33 mouse cellular contexts compared by ENCODE assay signal in the genomic region with DNA sequence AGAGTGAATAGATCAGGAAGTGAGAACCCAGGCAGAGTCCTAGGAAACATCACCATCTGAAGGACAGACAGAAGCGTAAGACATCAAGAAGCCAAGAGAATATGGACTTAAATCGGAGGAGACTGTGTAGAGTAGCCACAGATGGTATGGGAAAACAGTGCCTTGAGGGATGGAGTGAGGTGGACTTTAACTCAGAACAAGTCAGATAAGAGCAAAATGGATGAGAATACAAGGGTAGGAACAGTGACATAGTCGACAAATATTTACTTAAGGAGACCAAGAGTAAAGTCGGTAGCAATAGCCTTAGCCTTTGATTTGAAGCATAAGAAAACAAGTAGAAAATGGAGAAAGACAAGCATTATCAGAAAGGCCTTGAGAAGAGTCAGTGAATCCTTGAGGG.
"Had no signal": no experiment of that assay in that cellular context is flagged by ENCODE, and none has a peak within 500 bp of the region (broad histone marks: within the 10 kb centered on the region; RNA-seq: fewer than 3 reads in every experiment).

No protein-coding gene starts in this region.

- H3K9me3 ChIP-seq: heart, embryonic 10.5 days; heart, embryonic 12.5 days; heart, embryonic 13.5 days; heart, embryonic 15.5 days; hindbrain, embryonic 10.5 days; hindbrain, embryonic 12.5 days; hindbrain, embryonic 13.5 days; hindbrain, embryonic 15.5 days; kidney, embryonic 15.5 days had no signal

- H3K36me3 ChIP-seq: heart, embryonic 10.5 days; heart, embryonic 12.5 days; heart, embryonic 13.5 days; heart, embryonic 15.5 days; hindbrain, embryonic 10.5 days; hindbrain, embryonic 12.5 days; hindbrain, embryonic 13.5 days; hindbrain, embryonic 15.5 days; kidney, embryonic 15.5 days had no signal

- H3K27ac ChIP-seq: heart, embryonic 10.5 days; heart, embryonic 13.5 days; heart, embryonic 15.5 days; hindbrain, embryonic 10.5 days; hindbrain, embryonic 12.5 days; hindbrain, embryonic 13.5 days; hindbrain, embryonic 14.5 days; hindbrain, embryonic 15.5 days; hindbrain, postnatal 0 days; kidney, embryonic 15.5 days; kidney, postnatal 0 days; layer of hippocampus, adult 2 months; left cerebral cortex, adult 2 months had no signal

- H3K9ac ChIP-seq: heart, embryonic 12.5 days; heart, embryonic 13.5 days; heart, embryonic 15.5 days; hindbrain, embryonic 12.5 days; hindbrain, embryonic 13.5 days; hindbrain, embryonic 14.5 days; hindbrain, embryonic 15.5 days; kidney, embryonic 15.5 days had no signal

- H3K4me1 ChIP-seq: heart, embryonic 10.5 days; heart, embryonic 12.5 days; heart, embryonic 13.5 days; heart, embryonic 15.5 days; hindbrain, embryonic 10.5 days; hindbrain, embryonic 12.5 days; hindbrain, embryonic 13.5 days; hindbrain, embryonic 15.5 days; kidney, embryonic 15.5 days had no signal

- ATAC-seq: hindbrain, embryonic 16.5 days; hindbrain, postnatal 0 days; inflammation-experienced regulatory T-cells, adult 6 months had no signal

- H3K4me3 ChIP-seq: heart, embryonic 10.5 days; heart, embryonic 12.5 days; heart, embryonic 13.5 days; heart, embryonic 15.5 days; hindbrain, embryonic 10.5 days; hindbrain, embryonic 12.5 days; hindbrain, embryonic 13.5 days; hindbrain, embryonic 15.5 days; kidney, embryonic 15.5 days; layer of hippocampus, adult 2 months; left cerebral cortex, adult 2 months had no signal

- DNase-seq: heart, postnatal 10 days; heart, postnatal 14 days; heart, postnatal 36 days; heart, postnatal 4 days; kidney, adult 11 months; kidney, adult 18-20 months; kidney, adult 2 months; kidney, adult 8-10 months; kidney, adult 9 months; kidney, postnatal 10 days; kidney, postnatal 14 days; kidney, postnatal 25 days; kidney, postnatal 36 days; kidney, postnatal 4 days; layer of hippocampus, adult 9-11 months; layer of hippocampus, postnatal 36 days had no signal

- H3K27me3 ChIP-seq: heart, embryonic 12.5 days; heart, embryonic 13.5 days; heart, embryonic 15.5 days; hindbrain, embryonic 12.5 days; hindbrain, embryonic 13.5 days; hindbrain, embryonic 15.5 days; kidney, embryonic 15.5 days had no signal

- H3K4me2 ChIP-seq: heart, embryonic 11.5 days; heart, embryonic 12.5 days; heart, embryonic 13.5 days; heart, embryonic 15.5 days; hindbrain, embryonic 12.5 days; hindbrain, embryonic 13.5 days; hindbrain, embryonic 14.5 days; hindbrain, embryonic 15.5 days; kidney, embryonic 15.5 days had no signal
